27 mouse cellular contexts compared by ENCODE assay signal in genomic region chr17:67152218-67152617, GRCm38 (mm10).
DNase-seq lines count a peak whose midpoint lies in the region; ATAC-seq lines count a peak whose summit lies in the region.
"Had no signal": no experiment of that assay in that cellular context is flagged by ENCODE, and none has a peak within 500 bp of the region (broad histone marks: within the 10 kb centered on the region; RNA-seq: fewer than 3 reads in every experiment).

No protein-coding gene starts in this region.

- H3K4me1 ChIP-seq in hindbrain, embryonic 15.5 days (replicated peaks): 0 out of 2 replicates have a peak, but pooled peaks cover 3% of the 10 kb centered on the region
- 0 out of 2 replicates have a peak, but pooled peaks cover 3% of the 10 kb centered on the region for H3K4me1 ChIP-seq in hindbrain, embryonic 12.5 days
- H3K4me1 ChIP-seq in neural tube, embryonic 15.5 days: peaks cover 8% of the 10 kb centered on the region
- H3K4me1 ChIP-seq: embryonic facial prominence, embryonic 10.5 days; forebrain, embryonic 12.5 days; heart, embryonic 10.5 days; heart, embryonic 13.5 days had no signal

- H3K27ac ChIP-seq in hindbrain, embryonic 15.5 days (replicated peaks): 0 out of 2 replicates have a peak overlapping the region, but pooled peaks have one; percentile 25
- no peak overlapping the region for H3K27ac ChIP-seq in hindbrain, embryonic 12.5 days
- no peak overlapping the region for H3K27ac ChIP-seq in neural tube, embryonic 15.5 days (replicated peaks)
- H3K27ac ChIP-seq: embryonic facial prominence, embryonic 10.5 days; embryonic facial prominence, embryonic 13.5 days; forebrain, embryonic 12.5 days; forebrain, embryonic 15.5 days; gastrocnemius, adult 2 months; heart, adult 2 months; heart, embryonic 10.5 days; heart, embryonic 13.5 days had no signal

- intact Hi-C loops in left cerebral cortex, postnatal 4 days (cut with DNase I): no loop called here

- H3K27me3 ChIP-seq in hindbrain, embryonic 15.5 days: no peaks in the 10 kb centered on the region
- H3K27me3 ChIP-seq in hindbrain, embryonic 12.5 days: no peaks in the 10 kb centered on the region
- H3K27me3 ChIP-seq in neural tube, embryonic 15.5 days (replicated peaks): no peaks in the 10 kb centered on the region
- H3K27me3 ChIP-seq: embryonic facial prominence, embryonic 13.5 days; forebrain, embryonic 12.5 days; forebrain, embryonic 15.5 days; heart, embryonic 13.5 days had no signal

- H3K9me3 ChIP-seq in hindbrain, embryonic 15.5 days: no peaks in the 10 kb centered on the region
- no peaks in the 10 kb centered on the region for H3K9me3 ChIP-seq in hindbrain, embryonic 12.5 days (replicated peaks)
- no peaks in the 10 kb centered on the region for H3K9me3 ChIP-seq in neural tube, embryonic 15.5 days (replicated peaks)
- H3K9me3 ChIP-seq: embryonic facial prominence, embryonic 10.5 days; embryonic facial prominence, embryonic 13.5 days; forebrain, embryonic 12.5 days; forebrain, embryonic 15.5 days; heart, embryonic 10.5 days had no signal

- DNase-seq in left cerebral cortex, postnatal 4 days: peak; percentile 6
- DNase-seq in left cerebral cortex, adult 11 months (ENCODE audit: low spot score): no peak
- no peak for DNase-seq in neural tube, embryonic 10.5 days (ENCODE audit: extremely low spot score, low spot score)
- DNase-seq: adrenal gland, adult 2 months; adrenal gland, postnatal 14 days; cerebellum, adult 11-12 months; cerebellum, adult 8-10 months; cerebellum, postnatal 36 days; embryo, embryonic 11 days; gastrocnemius, adult 2 months; gastrocnemius, postnatal 14 days; heart, adult 2 months; heart, postnatal 14 days; heart, postnatal 4 days had no signal

- no peak overlapping the region for H3K4me3 ChIP-seq in hindbrain, embryonic 15.5 days
- H3K4me3 ChIP-seq in hindbrain, embryonic 12.5 days: no peak overlapping the region
- no peak overlapping the region for H3K4me3 ChIP-seq in neural tube, embryonic 15.5 days (replicated peaks)
- H3K4me3 ChIP-seq: embryonic facial prominence, embryonic 10.5 days; embryonic facial prominence, embryonic 13.5 days; erythroblast, embryonic 14.5 days; forebrain, embryonic 12.5 days; forebrain, embryonic 15.5 days; gastrocnemius, adult 2 months; heart, adult 2 months; heart, embryonic 10.5 days; heart, embryonic 13.5 days had no signal

- no peak overlapping the region for H3K9ac ChIP-seq in hindbrain, embryonic 15.5 days
- no peak overlapping the region for H3K9ac ChIP-seq in hindbrain, embryonic 12.5 days
- no peak overlapping the region for H3K9ac ChIP-seq in neural tube, embryonic 15.5 days (replicated peaks)
- H3K9ac ChIP-seq: embryonic facial prominence, embryonic 13.5 days; forebrain, embryonic 12.5 days; forebrain, embryonic 15.5 days; heart, embryonic 13.5 days had no signal

- ATAC-seq in hindbrain, embryonic 15.5 days (ENCODE audit: low FRiP score, low read depth): peak; percentile 76
- ATAC-seq in hindbrain, embryonic 12.5 days (ENCODE audit: low FRiP score): no peak
- ATAC-seq in neural tube, embryonic 15.5 days (ENCODE audit: low FRiP score): peak; percentile 57; the same call in 1 of the 2 replicates
- ATAC-seq: CD4-positive, CD25-positive, alpha-beta regulatory T cell, adult 4 months; forebrain, embryonic 15.5 days; inflammation-experienced regulatory T-cells, adult 6 months; intestine, embryonic 16.5 days had no signal

- WGBS in hindbrain, embryonic 15.5 days: 70% methylated on average over 3 of the region's 3 CpGs
- WGBS in hindbrain, embryonic 12.5 days: 83% methylated on average over 3 of the region's 3 CpGs
- 78% methylated on average over 3 of the region's 3 CpGs for WGBS in neural tube, embryonic 15.5 days

- H3K36me3 ChIP-seq in hindbrain, embryonic 15.5 days: no peaks in the 10 kb centered on the region
- no peaks in the 10 kb centered on the region for H3K36me3 ChIP-seq in hindbrain, embryonic 12.5 days
- H3K36me3 ChIP-seq in neural tube, embryonic 15.5 days: no peaks in the 10 kb centered on the region
- H3K36me3 ChIP-seq: embryonic facial prominence, embryonic 10.5 days; embryonic facial prominence, embryonic 13.5 days; forebrain, embryonic 12.5 days; forebrain, embryonic 15.5 days; heart, embryonic 10.5 days; heart, embryonic 13.5 days had no signal

- H3K4me2 ChIP-seq in hindbrain, embryonic 15.5 days: no peak overlapping the region
- H3K4me2 ChIP-seq in hindbrain, embryonic 12.5 days (replicated peaks): no peak overlapping the region
- H3K4me2 ChIP-seq in neural tube, embryonic 15.5 days: no peak overlapping the region
- H3K4me2 ChIP-seq: embryonic facial prominence, embryonic 13.5 days; forebrain, embryonic 12.5 days; forebrain, embryonic 15.5 days; heart, embryonic 13.5 days had no signal
